Mouse (Mus musculus): ENCODE measurements at regions not wholly inside any gene's neighbourhood (a gene's known extent, or its start where the extent isn't known, plus 50 kb on each side); places are given as distances from the start of the nearest gene placed in this dataset.

- no peak for ATAC-seq (replicated peaks; ENCODE audit: insufficient number of reproducible peaks, low FRiP score, low TSS enrichment, poor library complexity, severe bottlenecking)
These were observed 211.1 kb downstream of the Tex29 start for GRCm38 (mm10) chr8:12051357-12051756.

- ATAC-seq (replicated peaks; ENCODE audit: insufficient number of reproducible peaks, low FRiP score, low TSS enrichment, poor library complexity, severe bottlenecking) = no peak
These were observed 215.7 kb downstream of the Tex29 start for GRCm38 (mm10) chr8:12055931-12056330.

GRCm38 (mm10) chr8:12061237-12061636 lies 217.4 kb upstream of the A230072I06Rik start:
- ATAC-seq (replicated peaks; ENCODE audit: insufficient number of reproducible peaks, low FRiP score, low TSS enrichment, poor library complexity, severe bottlenecking) = no peak

- ATAC-seq (replicated peaks; ENCODE audit: insufficient number of reproducible peaks, low FRiP score, low TSS enrichment, poor library complexity, severe bottlenecking) = no peak
These were observed 215.9 kb upstream of the A230072I06Rik start for GRCm38 (mm10) chr8:12062710-12063109.

GRCm38 (mm10) chr8:12064664-12065063 lies 214.0 kb upstream of the A230072I06Rik start:
- no peak for ATAC-seq (replicated peaks; ENCODE audit: insufficient number of reproducible peaks, low FRiP score, low TSS enrichment, poor library complexity, severe bottlenecking)

GRCm38 (mm10) chr8:12066454-12066853 lies 212.2 kb upstream of the A230072I06Rik start:
- ATAC-seq (replicated peaks; ENCODE audit: insufficient number of reproducible peaks, low FRiP score, low TSS enrichment, poor library complexity, severe bottlenecking) = no peak

- no peak for ATAC-seq (replicated peaks; ENCODE audit: insufficient number of reproducible peaks, low FRiP score, low TSS enrichment, poor library complexity, severe bottlenecking)
These were observed 205.2 kb upstream of the A230072I06Rik start for GRCm38 (mm10) chr8:12073311-12073999.

GRCm38 (mm10) chr8:12075943-12076342 lies 202.7 kb upstream of the A230072I06Rik start:
- ATAC-seq (replicated peaks; ENCODE audit: insufficient number of reproducible peaks, low FRiP score, low TSS enrichment, poor library complexity, severe bottlenecking) = no peak

GRCm38 (mm10) chr8:12076811-12077375 lies 201.7 kb upstream of the A230072I06Rik start:
- no peak for ATAC-seq (replicated peaks; ENCODE audit: insufficient number of reproducible peaks, low FRiP score, low TSS enrichment, poor library complexity, severe bottlenecking)

- ATAC-seq (replicated peaks; ENCODE audit: insufficient number of reproducible peaks, low FRiP score, low TSS enrichment, poor library complexity, severe bottlenecking) = no peak
These were observed 200.7 kb upstream of the A230072I06Rik start for GRCm38 (mm10) chr8:12077896-12078295.

- ATAC-seq (replicated peaks; ENCODE audit: insufficient number of reproducible peaks, low FRiP score, low TSS enrichment, poor library complexity, severe bottlenecking) = no peak
These were observed 199.7 kb upstream of the A230072I06Rik start for GRCm38 (mm10) chr8:12078679-12079566.

- no peak for ATAC-seq (replicated peaks; ENCODE audit: insufficient number of reproducible peaks, low FRiP score, low TSS enrichment, poor library complexity, severe bottlenecking)
These were observed 197.1 kb upstream of the A230072I06Rik start for GRCm38 (mm10) chr8:12081536-12081935.

GRCm38 (mm10) chr8:12087192-12087800 lies 191.3 kb upstream of the A230072I06Rik start:
- ATAC-seq (replicated peaks; ENCODE audit: insufficient number of reproducible peaks, low FRiP score, low TSS enrichment, poor library complexity, severe bottlenecking) = no peak

GRCm38 (mm10) chr8:12100145-12100544 lies 178.5 kb upstream of the A230072I06Rik start:
- no peak for ATAC-seq (replicated peaks; ENCODE audit: insufficient number of reproducible peaks, low FRiP score, low TSS enrichment, poor library complexity, severe bottlenecking)

- no peak for ATAC-seq (replicated peaks; ENCODE audit: insufficient number of reproducible peaks, low FRiP score, low TSS enrichment, poor library complexity, severe bottlenecking)
These were observed 175.3 kb upstream of the A230072I06Rik start for GRCm38 (mm10) chr8:12103296-12103695.

GRCm38 (mm10) chr8:12105106-12105901 lies 173.3 kb upstream of the A230072I06Rik start:
- no peak for ATAC-seq (replicated peaks; ENCODE audit: insufficient number of reproducible peaks, low FRiP score, low TSS enrichment, poor library complexity, severe bottlenecking)

- no peak for ATAC-seq (replicated peaks; ENCODE audit: insufficient number of reproducible peaks, low FRiP score, low TSS enrichment, poor library complexity, severe bottlenecking)
These were observed 170.0 kb upstream of the A230072I06Rik start for GRCm38 (mm10) chr8:12108578-12108977.

GRCm38 (mm10) chr8:12111626-12112025 lies 167.0 kb upstream of the A230072I06Rik start:
- no peak for ATAC-seq (replicated peaks; ENCODE audit: insufficient number of reproducible peaks, low FRiP score, low TSS enrichment, poor library complexity, severe bottlenecking)
